Mouse (Mus musculus) adrenal gland, adult 2 months (tissue): ENCODE results near the gene Zfp1. TPM values are rescaled to one million over a fixed set of nuclear protein-coding genes. Genes with fewer than 3 reads are reported as not detected.

Experiments used
- DNase-seq: peaks from one replicate; pipeline ENCODE4 v3.0.0; 2021
- microRNA-seq, 2 experiments: library from miRNA; unstranded; fragments of <30 nt; microRNA quantifications; one replicate each; pipeline ENCODE4 v1.2.0; 2021
- polyA plus RNA-seq: library from polyadenylated mRNA; depleted of rRNA; stranded (reverse); fragments of >200 nt; gene quantifications from 2 replicates; pipeline ENCODE4 v1.2.3, GENCODE M21; 2012; rRNA removed
- total RNA-seq, 2 experiments: library from RNA; stranded (reverse); gene quantifications; 2 replicates each; pipeline ENCODE4 v1.2.3; 2021

Gene Zfp1
- total and polyA plus RNA-seq, 3 experiments = 5.6 to 9.8 (median 6.1) TPM

- no peak for DNase-seq
Measured at GRCm38 (mm10) chr8:111713817-111714216, 70.6 kb downstream of the Zfp1 start.

GRCm38 (mm10) chr8:111714295-111714694 lies 71.1 kb downstream of the Zfp1 start:
- no peak for DNase-seq

- DNase-seq = no peak
Measured at GRCm38 (mm10) chr8:111715514-111715913, 72.3 kb downstream of the Zfp1 start.

GRCm38 (mm10) chr8:111716603-111717487 lies 73.6 kb downstream of the Zfp1 start:
- DNase-seq = peak; percentile 87

GRCm38 (mm10) chr8:111717488-111717792 lies 74.2 kb downstream of the Zfp1 start:
- DNase-seq = no peak

- peak; percentile 45 for DNase-seq
Measured at GRCm38 (mm10) chr8:111717866-111718265, 74.7 kb downstream of the Zfp1 start.

GRCm38 (mm10) chr8:111718937-111719336 lies 75.7 kb downstream of the Zfp1 start:
- no peak for DNase-seq

- DNase-seq = no peak
Measured at GRCm38 (mm10) chr8:111720115-111720544, 76.9 kb downstream of the Zfp1 start.

Small RNA genes within 50 kb of the gene (microRNA-seq; reads per million reads assigned to microRNA genes)
- 0 reads per million in 2 experiments for gene Mir7076

Other genes with a start within 250 kb of the Zfp1 start
- gene Fa2h, start 249.6 kb upstream of the Zfp1 start, total RNA-seq = 1 to 10 TPM in 1 of 2 experiments, under 1 TPM in 1; 0.21 to 4.7 TPM
- gene Fa2h, start 249.6 kb upstream of the Zfp1 start, polyA plus RNA-seq = 19.0 and 37.5 TPM in 2 replicates
- 10 to 100 TPM; 10.6 to 12.4 TPM for gene Wdr59, start 121.3 kb upstream of the Zfp1 start, total RNA-seq
- 5.1 and 7.2 TPM in 2 replicates for gene Wdr59, start 121.3 kb upstream of the Zfp1 start, polyA plus RNA-seq
- gene Znrf1, start 107.3 kb upstream of the Zfp1 start, total RNA-seq = 10 to 100 TPM; 34.7 to 37.3 TPM
- 105 and 109 TPM in 2 replicates for gene Znrf1, start 107.3 kb upstream of the Zfp1 start, polyA plus RNA-seq
- gene Ldhd, start 13.0 kb upstream of the Zfp1 start, total RNA-seq = 10 to 100 TPM; 64.5 to 82.1 TPM
- 89.4 and 93.5 TPM in 2 replicates for gene Ldhd, start 13.0 kb upstream of the Zfp1 start, polyA plus RNA-seq
- under 1 TPM in 1 of 2 experiments, not detected in 1; 0.90 TPM for gene Ctrb1, start 47.6 kb downstream of the Zfp1 start, total RNA-seq
- 0.51 and 0.67 TPM in 2 replicates for gene Ctrb1, start 47.6 kb downstream of the Zfp1 start, polyA plus RNA-seq
- 10 to 100 TPM; 76.9 to 91.2 TPM for gene Bcar1, start 100.4 kb downstream of the Zfp1 start, total RNA-seq
- gene Bcar1, start 100.4 kb downstream of the Zfp1 start, polyA plus RNA-seq = 204 and 210 TPM in 2 replicates
- gene Cfdp1, start 210.9 kb downstream of the Zfp1 start, total RNA-seq = 10 to 100 TPM; 71.7 to 78.9 TPM
- gene Cfdp1, start 210.9 kb downstream of the Zfp1 start, polyA plus RNA-seq = 0.90 and 0.94 TPM in 2 replicates
- gene Tmem170, start 233.3 kb downstream of the Zfp1 start, total RNA-seq = 1 to 10 TPM; 5.0 to 6.8 TPM
- 1.3 and 1.5 TPM in 2 replicates for gene Tmem170, start 233.3 kb downstream of the Zfp1 start, polyA plus RNA-seq